Mouse (Mus musculus) small intestine, adult 2 months (tissue): ENCODE data around the gene Rab44.

Experiments used
- CTCF ChIP-seq: fragments of 200-500 bp; IDR thresholded peaks from 2 replicates; pipeline ENCODE4 v1.5.1; 2012; ENCODE audit warnings: low read depth, mild to moderate bottlenecking, control low read depth, inconsistent platforms, low read length, moderate library complexity, mixed read lengths; ENCODE audit not compliant: insufficient replicate concordance, insufficient read length; ENCODE audit errors: extremely low read depth
- POLR2A ChIP-seq: fragments of 200-500 bp; IDR thresholded peaks from 2 replicates; pipeline ENCODE4 v1.6.1; 2012; ENCODE audit warnings: low read depth, mild to moderate bottlenecking, control low read depth, inconsistent platforms, low read length, moderate library complexity

- no peak for TF ChIP-seq CTCF
- no peak for TF ChIP-seq POLR2A
These were observed 33.3 kb downstream of the Rab44 start for GRCm38 (mm10) chr17:29147273-29147672.
